Mouse (Mus musculus) embryonic facial prominence, embryonic 12.5 days (tissue): Measurements from ENCODE around the gene Syne2. TPM values are rescaled to one million over a fixed set of nuclear protein-coding genes. Genes with fewer than 3 reads are reported as not detected.
"Not testable (repeated sequence)": the region's sequence is repeated elsewhere in the genome, so short reads cannot be mapped to it uniquely, and the experiment has no call there.

Experiments
- ATAC-seq: fragments of 200-750 bp; cut with Nextera tagmentation; 2 replicates; pipeline ENCODE4 v1.8.0; 2017; ENCODE audit not compliant: insufficient number of reproducible peaks, insufficient read depth, low FRiP score, low TSS enrichment
- H3K27ac ChIP-seq: fragments of 300-500 bp; sonication (generic); 2 replicates; pipeline ENCODE4 v1.5.1; 2016; ENCODE audit warnings: mild to moderate bottlenecking
- H3K27me3 ChIP-seq: fragments of 300-500 bp; sonication (generic); 2 replicates; pipeline ENCODE4 v1.6.1; 2016; ENCODE audit warnings: mild to moderate bottlenecking, moderate library complexity
- H3K36me3 ChIP-seq: fragments of 300-500 bp; sonication (generic); 2 replicates; pipeline ENCODE4 v1.6.1; 2016; ENCODE audit warnings: mild to moderate bottlenecking
- H3K4me1 ChIP-seq: fragments of 300-500 bp; sonication (generic); 2 replicates; pipeline ENCODE4 v1.6.1; 2016
- H3K4me2 ChIP-seq: fragments of 300-500 bp; sonication (generic); replicated peaks from 2 replicates; pipeline ENCODE4 v1.6.1; 2016; ENCODE audit warnings: mild to moderate bottlenecking, moderate library complexity
- H3K4me3 ChIP-seq: fragments of 300-500 bp; sonication (generic); 2 replicates; pipeline ENCODE4 v1.5.1; 2016; ENCODE audit warnings: mild to moderate bottlenecking
- H3K9ac ChIP-seq: fragments of 300-500 bp; sonication (generic); 2 replicates; pipeline ENCODE4 v1.6.1; 2016; ENCODE audit warnings: mild to moderate bottlenecking, moderate library complexity
- H3K9me3 ChIP-seq: fragments of 300-500 bp; sonication (generic); 2 replicates; pipeline ENCODE4 v1.6.1; 2016; ENCODE audit warnings: mild to moderate bottlenecking, moderate library complexity
- WGBS: fragments of 180-500 bp; shearing (Covaris S2); methylation state at CpG from one replicate; pipeline ENCODE4 v1.1.7; 2016; 5-methylcytosine and 5-hydroxymethylcytosine counted together
- microRNA-seq: library from miRNA; unstranded; fragments of <30 nt; microRNA quantifications from one replicate; pipeline ENCODE4, GENCODE M21; 2017
- polyA plus RNA-seq: library from polyadenylated mRNA; unstranded; fragments of >200 nt; fragmentation: Nextera tagmentation; extraction: Ambion mirVana; gene quantifications from 2 replicates; pipeline ENCODE4 v1.2.1, GENCODE M21; 2016

Syne2 gene
- polyA plus RNA-seq, 1 experiment from 2014 or later, result 97.4 TPM

DNA sequence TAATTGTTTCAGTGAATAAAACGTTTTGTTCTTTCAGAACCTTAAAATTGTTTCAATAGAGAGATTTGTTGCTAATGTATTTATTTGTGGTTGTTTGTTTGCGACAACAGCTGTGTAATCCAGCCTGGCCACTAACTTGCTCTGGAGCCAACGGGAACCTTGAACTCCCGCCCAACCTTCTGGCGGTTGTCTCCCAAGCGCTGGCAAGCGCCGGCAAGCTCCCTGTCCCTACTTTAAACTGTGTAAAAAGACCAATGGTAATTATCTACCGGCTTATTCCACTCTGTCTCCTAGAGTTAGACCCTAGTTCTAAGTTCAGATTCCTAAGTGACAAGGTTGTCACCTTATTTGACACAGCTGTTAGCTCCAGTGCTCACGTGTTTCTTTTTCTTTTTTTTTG, 310.9 kb downstream of the Syne2 start:
- Histone ChIP-seq H3K9me3 (no peaks in the 10 kb centered on the region), H3K36me3 (no peaks in the 10 kb centered on the region), H3K4me2 (no peak overlapping the region), H3K4me3 (no peak overlapping the region), H3K9ac (no peak overlapping the region), H3K4me1 (no peaks in the 10 kb centered on the region), H3K27me3 (no peaks in the 10 kb centered on the region), H3K27ac (no peak overlapping the region)
- WGBS, result 78% methylated on average over 10 of the region's 10 CpGs
- no peak for ATAC-seq

DNA sequence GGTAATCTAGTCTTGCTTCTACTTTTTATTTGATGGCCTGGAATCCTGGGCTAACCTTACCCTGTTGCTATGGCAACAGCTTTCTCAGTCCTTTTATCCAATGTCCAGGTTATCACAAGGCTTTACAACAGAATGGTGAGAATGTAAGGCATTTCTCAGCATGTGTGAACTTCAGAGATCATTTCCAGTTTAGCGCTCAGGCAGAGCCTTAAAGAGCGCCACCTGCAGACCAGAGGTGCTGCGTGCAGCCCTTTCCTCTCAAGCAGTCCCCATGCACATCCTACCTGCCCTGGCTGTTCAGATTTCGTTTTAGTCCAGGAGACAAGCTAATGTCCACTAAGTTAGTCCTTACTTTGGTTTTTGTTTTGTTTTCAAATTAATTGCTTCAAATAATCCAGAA, 312.3 kb downstream of the Syne2 start:
- no peak overlapping the region for H3K27ac ChIP-seq
- H3K9me3 ChIP-seq, result no peaks in the 10 kb centered on the region
- ATAC-seq, result no peak
- 22% methylated on average over 4 of the region's 4 CpGs for WGBS
- H3K4me1 ChIP-seq, result peaks cover 1% of the 10 kb centered on the region; the same call in 1 of the 2 replicates
- no peaks in the 10 kb centered on the region for H3K36me3 ChIP-seq
- H3K27me3 ChIP-seq, result no peaks in the 10 kb centered on the region
- no peak overlapping the region for H3K4me3 ChIP-seq
- H3K9ac ChIP-seq, result no peak overlapping the region
- H3K4me2 ChIP-seq, result no peak overlapping the region

DNA sequence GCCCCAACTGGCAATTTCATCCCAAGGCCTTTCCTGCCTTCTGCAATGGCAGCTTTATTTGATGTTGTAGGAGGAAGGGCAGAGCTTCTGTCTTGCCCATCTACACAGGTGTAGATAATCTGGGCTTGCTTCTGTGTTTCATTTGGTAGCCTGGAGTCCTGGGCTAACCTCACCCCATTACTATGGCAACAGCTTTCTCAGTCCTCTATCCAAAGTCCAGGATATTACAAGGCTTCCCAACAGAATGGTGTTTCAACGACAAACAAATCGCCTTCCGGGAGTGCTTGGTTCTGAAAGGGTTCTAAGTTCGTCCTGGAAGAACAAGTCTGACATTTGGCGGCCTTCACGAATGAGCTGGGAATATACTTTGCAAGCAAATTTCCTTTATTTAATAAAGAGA, 313.0 kb downstream of the Syne2 start:
- no peak for ATAC-seq
- Histone ChIP-seq H3K9me3 (no peaks in the 10 kb centered on the region), H3K4me3 (no peak overlapping the region), H3K4me1 (peaks cover 3% of the 10 kb centered on the region; the same call in 1 of the 2 replicates), H3K27me3 (no peaks in the 10 kb centered on the region), H3K36me3 (no peaks in the 10 kb centered on the region), H3K27ac (no peak overlapping the region), H3K4me2 (no peak overlapping the region), H3K9ac (no peak overlapping the region)
- WGBS, result 86% methylated on average over 6 of the region's 6 CpGs

DNA sequence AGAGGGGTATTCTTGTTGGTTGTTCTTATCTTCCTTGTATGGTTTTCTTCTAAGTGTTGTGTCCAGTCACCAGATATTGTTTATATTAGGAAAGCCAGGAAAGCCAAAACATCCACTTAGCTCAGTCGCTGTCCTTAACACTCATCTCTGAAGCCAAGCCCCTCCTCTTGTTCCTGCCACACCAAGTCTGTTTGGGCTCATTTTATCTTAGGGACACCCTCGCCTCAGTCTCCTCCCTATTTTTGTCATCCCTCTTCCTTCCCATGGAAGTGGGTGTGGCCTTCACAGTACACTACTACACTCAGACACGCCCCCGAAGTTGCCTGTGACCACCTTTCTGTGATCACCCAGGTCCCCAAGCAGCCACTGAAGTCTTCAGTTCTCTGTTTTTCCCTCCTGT, 314.7 kb downstream of the Syne2 start:
- Histone ChIP-seq H3K9ac (no peak overlapping the region), H3K4me3 (no peak overlapping the region), H3K36me3 (no peaks in the 10 kb centered on the region), H3K27me3 (no peaks in the 10 kb centered on the region), H3K4me1 (peaks cover 8% of the 10 kb centered on the region; the same call in 1 of the 2 replicates), H3K9me3 (no peaks in the 10 kb centered on the region), H3K27ac (no peak overlapping the region), H3K4me2 (no peak overlapping the region)
- no peak for ATAC-seq
- 77% methylated on average over 4 of the region's 4 CpGs for WGBS

DNA sequence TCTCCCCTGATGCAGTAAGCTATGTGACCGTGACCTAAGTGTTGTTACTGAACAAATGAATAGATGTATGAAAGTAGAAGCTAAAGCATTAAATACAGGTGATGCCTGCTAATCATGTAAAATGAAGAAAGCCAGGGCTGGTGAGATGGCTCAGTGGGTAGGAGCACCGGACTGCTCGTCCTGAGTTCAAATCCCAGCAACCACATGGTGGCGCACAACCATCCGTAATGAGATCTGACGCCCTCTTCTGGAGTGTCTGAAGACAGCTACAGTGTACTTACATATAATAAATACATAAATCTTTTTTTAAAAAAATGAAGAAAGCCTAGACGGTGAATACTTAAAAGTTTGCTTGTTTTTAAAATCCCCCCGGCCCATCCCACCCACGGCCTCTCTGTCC, 315.1 kb downstream of the Syne2 start:
- H3K4me3 ChIP-seq, H3K27ac ChIP-seq, H3K27me3 ChIP-seq, H3K9me3 ChIP-seq, H3K4me1 ChIP-seq, ATAC-seq, H3K4me2 ChIP-seq, H3K36me3 ChIP-seq, H3K9ac ChIP-seq: not testable (repeated sequence)
- 86% methylated on average over 9 of the region's 9 CpGs for WGBS

DNA sequence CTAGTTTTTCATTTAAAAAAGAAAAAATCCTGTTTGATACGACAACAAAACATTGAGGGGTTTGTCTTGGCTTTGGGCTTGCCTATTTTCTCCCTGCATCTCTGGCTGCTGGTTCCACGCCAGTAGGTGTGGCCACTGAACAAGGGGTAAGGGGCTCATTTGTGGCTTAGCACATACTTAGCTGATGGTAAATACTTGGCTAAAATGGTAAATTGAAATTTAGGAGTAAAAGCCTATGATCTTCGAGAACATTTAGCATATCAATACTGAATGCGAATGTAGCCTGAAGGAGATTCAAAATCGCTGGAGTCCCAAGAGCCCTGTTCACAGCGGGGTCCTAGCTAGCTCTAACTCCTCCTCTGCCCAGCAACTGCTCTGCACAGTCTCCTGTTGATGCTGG, 318.8 kb downstream of the Syne2 start:
- Histone ChIP-seq H3K4me1 (peaks cover 8% of the 10 kb centered on the region; the same call in 1 of the 2 replicates), H3K36me3 (no peaks in the 10 kb centered on the region), H3K4me3 (no peak overlapping the region), H3K9ac (no peak overlapping the region), H3K27ac (no peak overlapping the region), H3K4me2 (no peak overlapping the region), H3K9me3 (no peaks in the 10 kb centered on the region), H3K27me3 (no peaks in the 10 kb centered on the region)
- 32% methylated on average over 6 of the region's 6 CpGs for WGBS
- no peak for ATAC-seq

DNA sequence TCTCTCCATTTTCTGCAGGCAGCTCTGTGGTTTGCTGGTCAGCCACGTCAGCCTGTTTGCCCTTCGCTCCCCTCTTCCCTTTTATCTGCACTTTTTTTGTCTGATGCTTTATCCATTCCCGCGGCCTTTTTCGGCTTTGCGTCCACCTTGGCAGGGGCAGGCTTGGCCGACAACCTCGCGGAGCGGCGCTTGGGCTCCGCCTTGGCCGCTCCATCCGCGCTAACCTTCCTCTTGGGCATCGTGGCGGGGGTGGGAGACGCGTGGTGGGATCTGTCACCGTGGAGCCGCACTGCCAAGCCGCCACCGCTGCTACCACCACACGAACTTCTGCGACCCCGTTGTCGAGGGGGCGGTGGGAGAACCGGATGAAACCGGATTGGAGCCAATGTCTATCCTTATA, 334.5 kb downstream of the Syne2 start:
- WGBS, result 13% methylated on average over 30 of the region's 30 CpGs
- H3K27me3 ChIP-seq, H3K36me3 ChIP-seq, H3K27ac ChIP-seq, H3K4me1 ChIP-seq, H3K9me3 ChIP-seq, ATAC-seq: not testable (repeated sequence)
- Histone ChIP-seq H3K4me3 (peak overlapping the region; percentile 36), H3K9ac (peak overlapping the region; percentile 38; the same call in 1 of the 2 replicates), H3K4me2 (peak overlapping the region; percentile 60)

Small RNA genes within 50 kb of the gene (microRNA-seq; reads per million reads assigned to microRNA genes)
- 3.4 reads per million, percentile 15 among the genes with 10 or more reads in this experiment for gene Mir5101

Other genes with a start within 250 kb of the Syne2 start
- 18.0 and 19.2 TPM in 2 replicates for gene Ppp2r5e, start 221.9 kb upstream of the Syne2 start, polyA plus RNA-seq
- 12.9 and 14.6 TPM in 2 replicates for gene Wdr89, start 148.6 kb upstream of the Syne2 start, polyA plus RNA-seq
- gene Sgpp1, start 82.4 kb upstream of the Syne2 start, polyA plus RNA-seq, result 13.9 and 15.3 TPM in 2 replicates